Mouse (Mus musculus): ENCODE results near the gene Kng1. TPM values are rescaled to one million over a fixed set of nuclear protein-coding genes. Genes with fewer than 3 reads are reported as not detected.
"Not testable (repeated sequence)": the region's sequence is repeated elsewhere in the genome, so short reads cannot be mapped to it uniquely, and the experiment has no call there.

Gene Kng1
- total RNA-seq (2017), result not detected in 3 replicates

DNA sequence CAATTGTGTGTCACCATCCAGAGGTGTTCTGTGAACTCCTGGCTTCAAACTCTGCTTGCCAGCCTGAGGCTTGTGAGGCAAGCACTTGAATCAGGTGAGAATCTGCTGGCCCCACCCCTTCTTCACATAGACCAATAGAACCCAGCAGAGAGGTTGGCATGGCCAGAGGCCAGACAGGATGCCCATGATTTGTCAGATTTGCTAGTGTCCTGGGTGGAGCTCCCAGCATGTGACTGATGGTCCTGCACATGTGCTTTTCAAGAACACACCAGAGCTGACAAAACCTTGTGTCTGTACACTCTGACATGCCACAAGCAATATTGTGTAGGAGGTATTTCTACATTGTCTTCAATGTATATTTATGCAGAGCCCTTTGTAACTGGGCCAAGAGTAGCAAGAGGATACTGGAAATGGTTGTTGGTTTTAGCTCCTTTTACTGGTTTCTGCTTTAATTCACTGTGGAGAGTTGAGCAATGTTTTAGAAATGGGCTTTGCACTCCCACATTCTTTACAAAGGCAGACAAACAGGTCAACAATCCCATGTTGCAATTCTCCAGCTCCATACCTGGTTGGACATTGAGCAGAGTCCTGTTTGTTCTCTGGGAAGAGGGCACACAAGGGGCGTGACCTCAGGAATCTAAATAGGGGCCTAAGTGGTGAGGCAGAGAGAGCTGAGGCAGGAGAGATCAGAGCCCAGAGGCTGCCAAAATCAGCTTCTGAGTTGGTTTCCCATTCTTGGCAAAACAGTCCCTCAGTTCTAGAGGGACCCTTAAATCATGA, at the start of gene Kng1:
TSS of gene Kng1 (plus strand) at position 198 of the 780 bp plus-strand sequence.
- not testable (repeated sequence) for ATAC-seq (replicated peaks; ENCODE audit: insufficient number of reproducible peaks, low FRiP score, low TSS enrichment, poor library complexity, severe bottlenecking)

DNA sequence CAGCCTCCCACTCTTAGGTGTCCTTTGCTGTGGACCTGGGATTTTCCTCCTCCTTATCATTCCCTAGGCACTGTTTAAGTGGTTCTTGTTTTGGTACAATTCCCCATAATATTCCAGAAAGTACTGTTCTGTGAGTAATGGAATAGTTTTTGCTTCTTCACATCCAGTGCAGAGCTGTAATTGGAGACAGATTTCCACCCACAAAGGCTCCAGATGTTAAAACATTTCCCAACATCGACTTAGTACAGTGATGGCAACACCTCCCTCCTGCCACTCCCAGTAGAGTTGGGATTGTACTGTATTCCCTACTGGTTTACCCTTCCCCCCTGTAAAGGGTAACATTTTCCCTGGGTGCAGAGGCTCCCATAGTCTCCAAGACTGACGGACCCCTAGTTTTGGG, 43.9 kb upstream of the Kng1 start:
- not testable (repeated sequence) for ATAC-seq (replicated peaks; ENCODE audit: insufficient number of reproducible peaks, low FRiP score, low TSS enrichment, poor library complexity, severe bottlenecking)

DNA sequence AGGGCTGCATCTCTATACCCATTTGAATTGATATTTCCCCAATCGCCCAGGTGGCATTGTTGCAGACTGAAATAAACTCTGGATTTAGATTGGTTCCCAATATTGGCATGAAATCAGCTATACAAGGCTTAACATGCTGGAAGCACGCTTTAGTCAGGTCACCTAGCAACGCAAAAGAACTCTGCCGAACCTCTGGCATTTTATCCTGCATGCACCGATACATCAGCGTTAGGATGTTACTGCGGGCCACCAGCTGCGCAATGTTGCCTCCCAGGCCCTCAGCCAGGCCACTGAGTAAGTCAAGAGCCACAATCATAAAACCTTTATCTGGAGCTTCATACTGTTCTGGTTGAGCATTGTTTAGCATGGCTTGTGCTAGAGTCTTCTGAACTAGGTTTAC, 43.0 kb upstream of the Kng1 start:
- not testable (repeated sequence) for ATAC-seq (replicated peaks; ENCODE audit: insufficient number of reproducible peaks, low FRiP score, low TSS enrichment, poor library complexity, severe bottlenecking)

DNA sequence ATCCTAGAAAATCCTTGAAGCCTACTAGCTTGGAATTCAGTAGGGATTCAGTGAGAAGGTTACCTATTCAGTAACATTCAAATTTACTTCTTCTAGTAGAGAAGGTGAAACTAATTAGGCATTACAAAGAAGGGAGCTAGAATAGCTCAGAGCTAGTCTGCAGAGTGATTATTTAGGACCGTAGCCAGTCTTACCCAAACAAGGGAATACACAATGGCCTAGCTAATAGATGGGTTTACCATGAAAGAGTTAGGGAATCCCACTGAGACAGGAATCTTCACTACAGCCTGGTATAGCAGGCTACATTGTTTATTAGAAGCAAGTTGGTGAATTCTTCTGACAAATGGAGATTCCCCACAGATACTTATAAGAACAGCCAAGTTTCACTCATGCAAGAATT, 37.1 kb upstream of the Kng1 start:
- not testable (repeated sequence) for ATAC-seq (replicated peaks; ENCODE audit: insufficient number of reproducible peaks, low FRiP score, low TSS enrichment, poor library complexity, severe bottlenecking)

DNA sequence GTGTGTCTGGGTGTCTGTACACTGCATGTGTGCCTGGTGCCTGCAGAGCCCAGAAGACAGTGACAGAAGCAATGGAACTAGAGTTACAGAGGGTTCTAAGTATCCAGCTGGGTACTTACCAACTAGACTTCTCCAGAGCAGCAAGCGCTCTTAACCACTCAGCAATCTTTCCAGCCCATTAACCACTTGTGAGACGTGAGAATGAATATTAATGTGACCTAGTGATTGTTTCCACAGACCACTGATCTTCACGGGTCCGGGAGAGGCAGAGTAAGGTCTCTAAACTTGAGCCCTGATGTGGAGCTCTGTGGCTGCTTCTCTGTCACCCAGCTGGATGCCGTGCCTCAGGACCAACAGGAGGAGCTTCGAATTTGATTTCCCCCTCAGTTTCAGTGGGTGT, 32.6 kb upstream of the Kng1 start:
- ATAC-seq (replicated peaks; ENCODE audit: insufficient number of reproducible peaks, low FRiP score, low TSS enrichment, poor library complexity, severe bottlenecking), result no peak

DNA sequence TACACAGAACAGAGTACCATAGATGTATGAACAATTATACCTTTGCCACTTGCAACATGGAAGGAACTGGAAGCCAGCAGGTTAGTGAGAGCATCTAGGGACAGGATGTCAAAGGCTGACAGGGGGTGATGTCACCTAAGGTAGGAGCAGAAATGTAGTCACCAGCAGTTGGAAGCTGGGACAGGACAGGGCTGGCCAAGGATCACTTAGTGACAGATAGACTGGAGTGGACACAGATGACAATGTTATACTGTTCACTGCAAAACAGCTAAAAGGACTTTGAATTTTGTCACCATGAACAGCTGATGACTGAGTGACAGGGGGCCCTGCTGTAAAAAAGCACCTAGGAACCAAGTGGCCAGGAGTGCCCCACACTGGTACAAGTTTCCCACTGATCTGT, 31.1 kb upstream of the Kng1 start:
- no peak for ATAC-seq (replicated peaks; ENCODE audit: insufficient number of reproducible peaks, low FRiP score, low TSS enrichment, poor library complexity, severe bottlenecking)

DNA sequence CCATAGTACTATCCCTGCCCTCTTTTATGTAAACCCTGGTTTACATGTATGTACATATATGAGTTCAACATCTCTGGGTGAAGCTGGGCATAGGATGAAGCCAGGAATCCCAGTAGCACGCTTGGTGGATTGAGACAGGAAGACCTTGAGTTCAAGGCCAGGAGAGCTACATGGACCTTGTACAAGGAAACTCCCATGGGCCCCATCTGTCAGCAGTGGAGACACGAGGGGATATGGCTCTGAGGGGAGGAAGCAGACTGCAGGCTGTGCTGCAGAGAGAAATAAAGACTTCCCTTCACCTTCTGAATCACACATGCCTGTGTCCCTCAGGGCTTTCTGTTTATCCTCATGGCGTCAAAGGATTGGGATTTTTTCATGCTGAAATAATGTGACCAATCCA, 30.3 kb upstream of the Kng1 start:
- not testable (repeated sequence) for ATAC-seq (replicated peaks; ENCODE audit: insufficient number of reproducible peaks, low FRiP score, low TSS enrichment, poor library complexity, severe bottlenecking)

DNA sequence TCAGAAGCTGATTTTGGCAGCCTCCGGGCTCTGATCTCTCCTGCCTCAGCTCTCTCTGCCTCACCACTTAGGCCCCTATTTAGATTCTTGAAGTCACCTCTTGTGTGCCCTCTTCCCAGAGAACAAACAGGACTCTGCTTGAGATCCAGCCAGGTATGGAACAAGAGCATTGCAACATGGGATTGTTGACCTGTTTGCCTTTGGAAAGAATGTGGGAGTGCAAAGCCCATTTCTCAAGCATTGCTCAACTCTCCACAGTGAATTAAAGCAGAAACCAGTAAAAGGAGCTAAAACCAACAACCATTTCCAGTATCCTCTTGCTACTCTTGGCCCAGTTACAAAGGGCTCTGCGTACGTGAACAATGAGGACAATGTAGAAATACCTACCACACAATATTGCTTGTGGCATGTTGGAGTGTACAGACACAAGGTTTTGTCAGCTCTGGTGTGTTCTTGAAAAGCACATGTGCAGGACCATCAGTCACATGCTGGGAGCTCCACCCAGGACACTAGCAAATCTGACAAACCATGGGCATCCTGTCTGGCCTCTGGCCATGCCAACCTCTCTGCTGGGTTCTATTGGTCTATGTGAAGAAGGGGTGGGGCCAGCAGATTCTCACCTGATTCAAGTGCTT, 28.6 kb upstream of the Kng1 start, which contains the start of gene Kng2:
TSS of gene Kng2 (minus strand) at position 517 of the 635 bp plus-strand sequence.
- not testable (repeated sequence) for ATAC-seq (replicated peaks; ENCODE audit: insufficient number of reproducible peaks, low FRiP score, low TSS enrichment, poor library complexity, severe bottlenecking)

DNA sequence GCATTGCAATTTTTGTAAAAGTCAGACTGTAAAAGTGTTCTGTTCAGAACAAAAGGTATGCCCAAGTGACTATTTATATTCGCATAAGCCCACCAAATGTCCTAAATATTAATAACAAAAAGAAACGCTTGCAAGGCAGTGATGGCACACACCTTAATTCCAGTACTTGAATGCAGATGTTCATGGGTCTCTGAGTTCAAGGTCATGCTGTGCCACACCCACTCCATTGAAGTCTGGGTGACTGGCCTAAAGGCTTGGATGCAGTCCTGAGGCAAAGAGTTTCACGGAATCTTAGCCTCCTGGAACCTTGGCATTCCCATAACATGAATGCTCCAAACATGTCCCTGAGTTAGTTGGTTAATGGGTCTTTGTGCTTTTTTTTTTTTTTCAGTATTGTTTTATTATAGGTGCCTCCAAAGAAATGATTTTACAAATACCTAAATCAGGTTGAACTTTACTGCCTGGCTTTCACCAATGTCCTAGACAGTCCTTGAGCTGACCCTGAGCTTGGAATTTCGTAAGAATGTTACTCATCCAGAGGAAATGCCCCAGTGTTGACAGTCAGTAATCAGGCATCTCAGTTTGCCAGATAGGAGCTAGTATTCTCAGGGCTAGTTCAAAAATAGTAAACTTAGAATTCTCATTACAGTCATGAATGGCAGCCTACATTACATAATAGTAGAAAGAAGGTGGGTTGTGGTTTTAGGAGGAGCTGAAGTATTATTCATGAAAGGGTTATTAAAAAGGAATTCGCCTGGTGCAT, 26.8 kb upstream of the Kng1 start:
- no peak for ATAC-seq (replicated peaks; ENCODE audit: insufficient number of reproducible peaks, low FRiP score, low TSS enrichment, poor library complexity, severe bottlenecking)

DNA sequence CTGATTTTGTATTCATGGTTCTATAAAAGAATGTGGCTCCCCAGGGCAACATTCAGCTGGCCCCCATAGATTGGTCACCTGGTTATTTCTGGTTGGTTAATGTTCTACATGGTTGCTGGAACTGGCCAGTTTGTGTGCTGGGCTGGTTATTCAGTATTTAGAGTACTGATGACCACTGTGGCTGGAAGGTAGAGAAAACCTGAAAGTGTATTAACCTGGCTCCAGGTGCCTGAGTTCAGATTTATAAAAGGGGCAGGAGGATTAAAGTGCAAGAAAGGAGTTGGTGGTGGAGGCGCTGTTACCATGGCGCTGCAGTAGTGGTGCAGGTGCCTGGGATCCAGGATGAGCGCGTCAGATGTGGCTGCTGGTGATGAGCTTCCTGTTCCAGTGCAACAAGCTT, 24.0 kb upstream of the Kng1 start:
- no peak for ATAC-seq (replicated peaks; ENCODE audit: insufficient number of reproducible peaks, low FRiP score, low TSS enrichment, poor library complexity, severe bottlenecking)

DNA sequence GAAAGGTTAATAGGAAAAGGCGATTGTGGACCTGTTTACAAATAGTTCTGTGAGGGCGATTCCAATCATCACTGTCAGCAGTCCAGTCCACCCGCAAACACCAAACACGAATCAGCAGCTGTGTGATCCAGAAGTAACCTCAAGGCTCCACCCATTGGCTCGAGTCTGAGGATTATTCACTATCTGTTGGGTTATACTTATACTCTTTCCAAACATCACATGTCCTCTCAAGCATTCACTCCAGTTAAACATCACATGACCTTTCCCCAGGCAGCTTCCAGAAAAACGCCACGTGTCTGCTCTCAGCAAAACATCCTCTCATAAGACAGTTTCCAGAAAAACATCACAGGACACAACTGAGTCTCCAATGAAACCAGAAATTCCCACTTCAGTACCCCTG, 19.9 kb upstream of the Kng1 start:
- ATAC-seq (replicated peaks; ENCODE audit: insufficient number of reproducible peaks, low FRiP score, low TSS enrichment, poor library complexity, severe bottlenecking), result no peak

DNA sequence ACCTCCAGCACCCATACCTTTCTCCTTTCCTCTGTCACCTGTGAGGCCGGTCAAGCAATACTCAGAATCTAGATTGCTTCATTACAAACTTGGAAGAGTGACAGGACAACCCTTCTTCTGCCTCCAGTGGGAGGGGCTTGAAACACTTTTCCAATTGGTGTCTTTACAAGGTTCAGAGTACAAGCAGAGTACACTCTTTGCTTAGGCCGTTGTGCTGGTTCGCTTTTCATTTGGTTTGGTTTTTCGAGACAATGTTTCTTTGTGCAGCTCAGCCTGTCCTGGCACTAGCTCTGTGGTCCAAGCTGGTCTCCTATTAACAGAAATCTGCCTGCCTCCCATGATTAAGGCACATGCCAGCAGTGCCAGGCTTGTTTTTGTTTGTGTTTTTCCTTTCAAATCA, 18.4 kb upstream of the Kng1 start:
- no peak for ATAC-seq (replicated peaks; ENCODE audit: insufficient number of reproducible peaks, low FRiP score, low TSS enrichment, poor library complexity, severe bottlenecking)

DNA sequence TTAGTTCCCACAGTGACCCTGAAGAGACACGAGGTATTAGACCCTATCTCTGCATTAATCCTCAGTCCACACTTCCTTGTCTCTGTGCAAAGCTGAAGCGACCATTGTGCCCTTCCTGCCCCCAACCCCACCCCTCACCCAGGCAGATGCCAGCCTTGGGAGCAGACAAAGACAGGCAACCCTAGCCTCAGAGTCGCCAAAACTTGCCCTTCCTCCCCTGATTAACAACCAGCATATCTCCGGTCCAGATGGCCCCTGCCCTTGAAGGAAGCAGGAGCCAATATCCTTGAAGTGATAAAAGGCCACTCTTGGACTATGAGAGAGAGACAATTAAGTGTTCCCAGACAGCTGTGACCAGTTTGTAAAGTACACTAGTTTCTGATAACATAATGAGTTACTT, 16.8 kb upstream of the Kng1 start:
- ATAC-seq (replicated peaks; ENCODE audit: insufficient number of reproducible peaks, low FRiP score, low TSS enrichment, poor library complexity, severe bottlenecking), result no peak

DNA sequence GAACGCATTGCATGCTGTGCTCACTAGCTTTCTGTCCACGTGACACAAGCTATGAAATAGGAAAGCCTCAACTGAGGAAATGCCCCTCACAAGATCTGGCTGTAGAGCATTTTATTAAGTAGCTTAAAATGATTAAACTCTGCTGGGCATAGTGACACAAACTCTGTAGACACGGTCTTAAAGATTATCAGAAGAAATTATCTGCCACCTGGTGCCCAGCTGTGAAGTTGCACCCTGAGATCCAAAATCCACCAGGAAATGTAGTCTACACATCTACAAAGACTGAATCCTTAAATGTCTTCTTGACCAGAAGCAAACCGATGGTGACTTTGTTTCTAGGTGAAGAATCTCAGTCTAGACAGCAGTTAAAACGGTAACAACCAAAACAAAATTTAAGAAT, 11.3 kb upstream of the Kng1 start:
- no peak for ATAC-seq (replicated peaks; ENCODE audit: insufficient number of reproducible peaks, low FRiP score, low TSS enrichment, poor library complexity, severe bottlenecking)

DNA sequence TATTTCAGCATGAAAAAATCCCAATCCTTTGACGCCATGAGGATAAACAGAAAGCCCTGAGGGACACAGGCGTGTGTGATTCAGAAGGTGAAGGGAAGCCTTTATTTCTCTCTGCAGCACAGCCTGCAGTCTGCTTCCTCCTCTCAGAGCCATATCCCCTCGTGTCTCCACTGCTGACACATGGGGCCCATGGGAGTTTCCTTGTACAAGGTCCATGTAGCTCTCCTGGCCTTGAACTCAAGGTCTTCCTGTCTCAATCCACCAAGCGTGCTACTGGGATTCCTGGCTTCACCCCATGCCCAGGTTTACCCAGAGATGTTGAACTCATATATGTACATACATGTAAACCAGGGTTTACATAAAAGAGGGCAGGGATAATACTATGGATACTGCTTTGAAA, 2.0 kb downstream of the Kng1 start:
- ATAC-seq (replicated peaks; ENCODE audit: insufficient number of reproducible peaks, low FRiP score, low TSS enrichment, poor library complexity, severe bottlenecking), result not testable (repeated sequence)

DNA sequence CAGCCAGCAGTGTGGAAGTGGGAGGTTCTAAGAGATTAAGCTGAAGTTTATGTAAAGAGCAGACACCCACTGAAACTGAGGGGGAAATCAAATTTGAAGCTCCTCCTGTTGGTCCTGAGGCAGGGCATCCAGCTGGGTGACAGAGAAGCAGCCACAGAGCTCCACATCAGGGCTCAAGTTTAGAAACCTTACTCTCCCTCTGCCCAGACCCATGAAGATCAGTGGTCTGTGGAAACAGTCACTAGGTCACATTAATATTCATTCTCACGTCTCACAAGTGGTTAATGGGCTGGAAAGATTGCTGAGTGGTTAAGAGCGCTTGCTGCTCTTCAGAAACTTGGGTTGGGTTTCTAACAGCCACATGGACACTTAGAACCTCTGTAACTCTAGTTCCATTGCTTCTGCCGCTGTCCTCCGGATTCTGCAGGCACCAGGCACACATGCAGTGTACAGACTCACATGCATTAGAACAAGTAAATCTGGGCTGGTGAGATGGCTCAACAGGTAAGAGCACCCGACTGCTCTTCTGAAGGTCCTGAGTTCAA, 3.2 kb downstream of the Kng1 start:
- not testable (repeated sequence) for ATAC-seq (replicated peaks; ENCODE audit: insufficient number of reproducible peaks, low FRiP score, low TSS enrichment, poor library complexity, severe bottlenecking)

DNA sequence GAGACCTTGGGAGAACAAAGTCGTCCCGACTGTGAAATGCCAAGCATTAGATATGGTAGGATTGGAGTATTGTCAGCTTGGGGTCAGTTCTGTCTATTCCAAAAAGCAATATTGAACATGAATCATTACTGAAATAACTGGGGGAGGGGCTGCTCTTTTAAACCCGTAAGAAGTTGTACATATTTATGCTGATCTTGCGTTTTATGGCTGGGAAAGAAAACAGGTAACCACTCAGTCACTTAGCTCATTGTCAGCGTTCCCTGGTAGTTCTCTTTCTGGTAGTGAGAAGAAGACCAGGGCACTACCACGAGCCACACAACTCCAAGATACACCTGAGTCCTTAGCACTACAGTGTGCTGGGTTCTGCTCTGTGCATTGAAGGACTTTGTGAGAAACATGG, 19.9 kb downstream of the Kng1 start:
- not testable (repeated sequence) for ATAC-seq (replicated peaks; ENCODE audit: insufficient number of reproducible peaks, low FRiP score, low TSS enrichment, poor library complexity, severe bottlenecking)

DNA sequence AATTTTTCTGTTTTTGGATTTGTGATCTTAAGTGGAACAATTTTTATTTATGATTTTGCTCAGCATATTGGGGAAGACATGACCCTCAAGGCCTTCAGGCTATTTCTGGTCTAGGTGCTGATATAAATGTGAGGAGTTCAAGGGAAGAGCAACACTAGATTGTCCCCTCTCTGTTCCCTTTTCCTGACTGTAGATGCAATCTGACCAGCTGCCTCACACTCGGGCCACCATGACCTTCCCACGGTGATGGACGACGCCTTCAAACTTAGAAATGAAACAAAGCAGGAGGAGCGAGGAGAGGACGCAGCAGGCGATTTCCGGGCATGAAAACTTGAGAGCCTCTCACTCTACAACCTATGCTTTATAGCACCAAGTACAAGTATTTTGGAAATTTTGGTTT, 29.5 kb downstream of the Kng1 start:
- peak; percentile 55 for ATAC-seq (replicated peaks; ENCODE audit: insufficient number of reproducible peaks, low FRiP score, low TSS enrichment, poor library complexity, severe bottlenecking)

DNA sequence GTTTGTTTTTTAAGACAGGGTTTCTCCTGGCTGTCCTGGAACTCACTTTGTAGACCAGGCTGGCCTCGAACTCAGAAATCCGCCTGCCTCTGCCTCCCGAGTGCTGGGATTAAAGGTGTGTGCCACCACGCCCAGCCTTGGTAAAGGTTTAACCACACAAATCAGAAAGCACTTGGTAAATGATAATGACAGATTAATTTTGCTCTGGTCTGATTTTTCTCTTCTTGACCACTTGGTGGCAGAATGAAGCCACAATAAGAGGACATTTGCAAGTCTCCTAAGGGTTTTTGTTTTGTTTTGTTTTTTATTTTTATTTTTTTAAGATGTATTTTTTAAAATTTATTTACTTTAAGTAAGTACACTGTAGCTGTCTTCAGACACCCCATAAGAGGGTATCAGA, 30.0 kb downstream of the Kng1 start:
- not testable (repeated sequence) for ATAC-seq (replicated peaks; ENCODE audit: insufficient number of reproducible peaks, low FRiP score, low TSS enrichment, poor library complexity, severe bottlenecking)
